Mouse (Mus musculus): ENCODE results near the gene Sntg2.

DNA sequence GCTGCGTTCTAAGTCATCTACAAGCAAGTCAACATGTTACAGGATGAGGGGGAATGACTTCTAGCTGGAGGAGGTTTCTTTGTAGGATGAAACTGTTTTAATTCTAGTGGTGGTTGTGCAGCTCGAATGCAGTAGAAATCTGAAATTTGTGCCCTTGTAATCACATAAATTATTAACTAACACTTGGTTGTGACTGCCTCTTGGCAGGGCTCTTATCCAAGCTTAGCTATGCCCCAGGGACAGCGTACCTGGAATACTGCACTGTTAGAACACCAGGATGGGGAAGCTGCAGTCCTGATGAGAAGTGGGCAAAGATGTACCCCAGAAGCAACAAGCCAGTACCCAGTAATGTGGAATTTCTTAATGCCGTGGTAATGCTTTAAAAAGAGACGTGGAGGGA is 36.9 kb downstream of the Sntg2 start:
- TF ChIP-seq POLR2A (IDR thresholded peaks at IDR 0.05; ENCODE audit: control insufficient read depth, low read depth, low read length) = no peak
- no peak for TF ChIP-seq CTCF (IDR thresholded peaks at IDR 0.05; ENCODE audit: control insufficient read depth, insufficient read depth, insufficient replicate concordance, low read depth, low read length)
